Mouse (Mus musculus) hindbrain, embryonic 12.5 days (tissue): ENCODE data around the gene Nyap2. TPM values are rescaled to one million over a fixed set of nuclear protein-coding genes. Genes with fewer than 3 reads are reported as not detected.
"Not testable (repeated sequence)": the region's sequence is repeated elsewhere in the genome, so short reads cannot be mapped to it uniquely, and the experiment has no call there.

Experiments used
- ATAC-seq: fragments of 200-750 bp; cut with Nextera tagmentation; 2 replicates; pipeline ENCODE4 v1.8.0; 2017; ENCODE audit warnings: moderate TSS enrichment; ENCODE audit not compliant: low FRiP score
- H3K27ac ChIP-seq: fragments of 300-500 bp; sonication (generic); 2 replicates; pipeline ENCODE4 v1.5.1; 2016; ENCODE audit warnings: mild to moderate bottlenecking
- H3K27me3 ChIP-seq: fragments of 300-500 bp; sonication (generic); 2 replicates; pipeline ENCODE4 v1.6.1; 2016; ENCODE audit warnings: mild to moderate bottlenecking
- H3K36me3 ChIP-seq: fragments of 300-500 bp; sonication (generic); 2 replicates; pipeline ENCODE4 v1.6.1; 2016; ENCODE audit warnings: mild to moderate bottlenecking
- H3K4me1 ChIP-seq: fragments of 300-500 bp; sonication (generic); 2 replicates; pipeline ENCODE4 v1.6.1; 2016
- H3K4me2 ChIP-seq: fragments of 300-500 bp; sonication (generic); replicated peaks from 2 replicates; pipeline ENCODE4 v1.6.1; 2016; ENCODE audit warnings: mild to moderate bottlenecking
- H3K4me3 ChIP-seq: fragments of 300-500 bp; sonication (generic); 2 replicates; pipeline ENCODE4 v1.5.1; 2016; ENCODE audit warnings: mild to moderate bottlenecking
- H3K9ac ChIP-seq: fragments of 300-500 bp; sonication (generic); 2 replicates; pipeline ENCODE4 v1.6.1; 2016; ENCODE audit warnings: mild to moderate bottlenecking, moderate library complexity
- H3K9me3 ChIP-seq: fragments of 300-500 bp; sonication (generic); replicated peaks from 2 replicates; pipeline ENCODE4 v1.6.1; 2016; ENCODE audit warnings: mild to moderate bottlenecking
- WGBS: fragments of 180-500 bp; shearing (Covaris S2); methylation state at CpG from one replicate; pipeline ENCODE4 v1.1.7; 2016; 5-methylcytosine and 5-hydroxymethylcytosine counted together
- polyA plus RNA-seq: library from polyadenylated mRNA; unstranded; fragments of >200 nt; fragmentation: Nextera tagmentation; extraction: Ambion mirVana; gene quantifications from 2 replicates; pipeline ENCODE4 v1.2.1, GENCODE M21; 2016

The Nyap2 gene
- polyA plus RNA-seq, 1 experiment from 2014 or later: 5.3 TPM

DNA sequence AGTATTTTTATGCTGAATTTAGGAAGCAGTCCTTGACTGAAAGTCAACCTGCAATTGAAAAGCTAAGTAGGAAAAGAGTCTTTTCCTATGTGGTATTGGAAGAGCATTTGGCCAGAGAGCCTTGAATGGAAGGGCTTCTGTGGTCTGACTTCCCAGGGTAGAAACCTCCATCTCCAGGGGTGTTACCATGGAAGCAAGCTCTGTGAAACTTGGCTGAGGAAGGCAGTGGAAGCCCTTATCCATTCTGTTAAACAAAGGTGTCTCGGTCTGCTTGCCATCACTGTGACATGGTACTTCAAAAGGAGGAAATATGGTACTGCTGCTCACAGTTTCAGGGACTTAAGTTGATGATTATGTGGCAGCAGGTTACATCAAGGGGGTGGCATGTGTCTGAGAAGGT lies 143.0 kb downstream of the Nyap2 start:
- no peak for ATAC-seq
- H3K9me3 ChIP-seq: no peaks in the 10 kb centered on the region
- H3K4me2 ChIP-seq: no peak overlapping the region
- H3K9ac ChIP-seq: no peak overlapping the region
- WGBS: 32% methylated on average over 1 of the region's 1 CpGs
- no peak overlapping the region for H3K4me3 ChIP-seq
- H3K4me1 ChIP-seq: no peaks in the 10 kb centered on the region
- no peak overlapping the region for H3K27ac ChIP-seq
- H3K36me3 ChIP-seq: no peaks in the 10 kb centered on the region
- H3K27me3 ChIP-seq: no peaks in the 10 kb centered on the region

DNA sequence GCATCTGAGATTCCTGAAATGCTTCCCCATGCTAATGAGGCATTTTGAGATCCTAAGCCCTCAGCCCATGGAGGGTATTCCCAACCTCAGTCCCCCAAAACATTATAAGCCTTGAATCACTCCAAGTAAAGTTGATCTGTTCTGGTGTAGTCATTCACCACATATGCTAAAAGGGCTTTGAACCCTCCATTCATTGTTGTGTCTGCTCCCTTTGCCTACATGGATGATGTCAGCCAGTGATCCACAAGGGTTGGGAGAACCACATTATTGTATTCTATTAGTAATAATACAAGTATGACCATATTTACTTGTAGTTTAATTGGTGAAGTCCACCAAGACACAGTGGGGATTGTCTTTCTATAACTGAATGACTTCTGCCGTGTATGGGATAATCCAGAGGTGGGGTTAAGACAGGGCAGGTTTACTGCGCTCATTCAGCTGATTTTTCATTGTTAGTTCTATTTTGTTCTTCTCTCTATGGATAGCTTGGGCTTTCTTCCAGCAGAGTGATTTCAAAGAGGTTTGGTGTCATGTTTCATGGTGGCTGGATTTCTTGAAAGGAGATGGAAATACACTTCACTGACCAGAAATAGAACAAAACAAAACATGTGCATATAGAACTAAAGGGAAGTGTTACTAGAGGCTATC lies 155.1 kb downstream of the Nyap2 start:
- no peaks in the 10 kb centered on the region for H3K36me3 ChIP-seq
- H3K9me3 ChIP-seq: no peaks in the 10 kb centered on the region
- H3K4me2 ChIP-seq: no peak overlapping the region
- H3K27ac ChIP-seq: no peak overlapping the region
- WGBS: 17% methylated on average over 2 of the region's 2 CpGs
- H3K4me1 ChIP-seq: 0 out of 2 replicates have a peak, but pooled peaks cover 4% of the 10 kb centered on the region
- H3K9ac ChIP-seq: no peak overlapping the region
- peak; percentile 67; the same call in 1 of the 2 replicates for ATAC-seq
- no peak overlapping the region for H3K4me3 ChIP-seq
- H3K27me3 ChIP-seq: no peaks in the 10 kb centered on the region

DNA sequence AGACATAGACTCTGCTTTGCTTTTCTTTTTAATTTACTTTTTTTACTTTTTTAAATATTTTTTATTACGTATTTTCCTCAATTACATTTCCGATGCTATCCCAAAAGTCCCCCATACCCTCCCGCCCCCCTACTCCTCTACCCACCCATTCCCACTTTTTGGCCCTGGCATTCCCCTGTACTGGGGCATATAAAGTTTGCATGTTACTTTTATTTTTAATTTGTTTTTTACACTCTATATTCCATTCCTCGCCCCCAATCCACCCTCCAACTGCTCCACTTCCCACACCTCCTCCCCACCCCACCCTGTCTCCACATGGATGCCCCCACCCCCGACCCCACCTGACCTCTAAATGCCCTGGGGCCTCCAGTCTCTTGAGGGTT lies 155.6 kb downstream of the Nyap2 start:
- not testable (repeated sequence) for H3K4me2 ChIP-seq, H3K4me1 ChIP-seq, H3K9ac ChIP-seq, H3K27me3 ChIP-seq, H3K4me3 ChIP-seq, H3K9me3 ChIP-seq, H3K36me3 ChIP-seq, H3K27ac ChIP-seq
- WGBS: 37% methylated on average over 5 of the region's 5 CpGs
- ATAC-seq: 0 out of 2 replicates have a peak, but pooled peaks have one; percentile 40

DNA sequence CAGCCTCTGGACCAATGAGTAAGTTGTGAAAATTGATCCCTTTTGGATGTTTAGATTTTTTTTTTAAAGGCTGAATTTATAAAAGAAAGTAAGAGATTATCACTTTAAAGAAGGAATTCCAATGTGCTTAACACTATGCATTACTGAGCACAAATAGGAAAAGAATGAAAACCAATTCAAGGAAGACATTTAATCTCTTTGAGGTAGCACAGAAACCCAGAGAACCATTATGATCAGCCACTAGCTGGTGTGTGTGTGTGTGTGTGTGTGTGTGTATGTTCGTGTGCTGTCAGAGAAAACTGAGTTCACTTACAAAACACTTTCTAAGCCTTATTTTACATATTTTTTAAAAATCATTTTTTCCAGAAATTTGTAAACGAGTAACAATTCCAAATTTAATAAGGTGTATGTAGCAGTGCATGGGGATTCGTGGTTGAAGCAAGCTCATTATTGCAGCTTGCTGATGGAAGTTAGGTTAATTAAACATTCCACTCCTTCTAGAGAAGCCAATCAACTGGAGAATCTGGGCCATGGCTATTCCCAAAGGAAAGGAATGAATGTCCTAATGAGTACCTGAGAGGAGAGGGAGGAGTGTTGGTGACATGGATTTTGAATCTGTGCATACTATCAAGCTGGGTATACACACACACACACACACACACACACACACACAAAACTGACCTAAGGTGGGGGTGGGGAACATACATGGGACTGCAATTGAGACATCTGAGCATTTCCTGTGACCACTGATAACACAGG lies 171.9 kb downstream of the Nyap2 start:
- Histone ChIP-seq H3K36me3 (no peaks in the 10 kb centered on the region), H3K9me3 (no peaks in the 10 kb centered on the region), H3K9ac (no peak overlapping the region), H3K4me1 (no peaks in the 10 kb centered on the region), H3K27ac (no peak overlapping the region), H3K4me3 (no peak overlapping the region), H3K27me3 (no peaks in the 10 kb centered on the region), H3K4me2 (no peak overlapping the region)
- 69% methylated on average over 3 of the region's 3 CpGs for WGBS
- ATAC-seq: peak; percentile 54; the same call in 1 of the 2 replicates

DNA sequence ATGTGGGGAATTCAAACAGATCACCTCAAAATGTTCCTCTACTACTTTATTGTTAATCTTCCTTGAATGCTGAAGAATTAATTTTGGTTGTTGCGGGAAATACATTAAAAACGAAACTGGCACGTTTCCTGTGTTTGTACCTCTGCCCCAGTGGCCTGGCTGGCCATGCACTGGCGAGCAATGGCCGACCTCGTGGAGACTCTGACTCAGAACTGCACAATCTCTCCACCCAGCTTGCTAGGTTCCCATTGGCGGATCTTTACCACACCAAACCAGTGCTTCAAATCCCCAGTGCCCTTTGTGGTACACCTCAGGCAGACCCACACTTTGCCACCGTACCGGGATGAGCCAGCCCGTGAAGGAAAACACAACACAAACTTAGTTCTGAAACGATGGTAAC lies 173.3 kb downstream of the Nyap2 start:
- no peaks in the 10 kb centered on the region for H3K27me3 ChIP-seq
- H3K36me3 ChIP-seq: no peaks in the 10 kb centered on the region
- H3K4me2 ChIP-seq: no peak overlapping the region
- no peaks in the 10 kb centered on the region for H3K9me3 ChIP-seq
- H3K27ac ChIP-seq: no peak overlapping the region
- no peak for ATAC-seq
- H3K4me1 ChIP-seq: no peaks in the 10 kb centered on the region
- no peak overlapping the region for H3K4me3 ChIP-seq
- no peak overlapping the region for H3K9ac ChIP-seq
- 91% methylated on average over 11 of the region's 11 CpGs for WGBS

DNA sequence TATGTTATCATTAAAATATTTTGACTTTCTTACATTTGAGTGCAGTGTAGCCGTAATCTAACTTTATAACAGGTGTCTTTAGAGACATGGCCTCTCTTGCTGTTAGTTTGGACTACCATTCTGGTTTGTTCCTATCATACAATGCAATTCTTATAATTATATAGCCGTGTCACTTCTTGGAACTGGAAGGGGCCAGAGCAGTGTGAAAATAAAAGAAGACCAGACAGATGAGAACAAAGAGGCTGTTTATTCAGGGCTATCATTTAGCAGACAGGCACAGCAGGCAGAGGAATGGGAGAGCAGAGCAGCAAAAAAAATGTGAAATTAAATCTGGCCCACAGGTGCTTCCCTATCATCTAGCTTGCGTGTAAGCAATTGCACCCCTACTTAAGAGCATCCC lies 189.7 kb downstream of the Nyap2 start:
- Histone ChIP-seq H3K9me3 (no peaks in the 10 kb centered on the region), H3K9ac (no peak overlapping the region), H3K4me2 (no peak overlapping the region), H3K36me3 (no peaks in the 10 kb centered on the region), H3K27me3 (no peaks in the 10 kb centered on the region), H3K27ac (no peak overlapping the region), H3K4me1 (peaks cover 10% of the 10 kb centered on the region), H3K4me3 (no peak overlapping the region)
- 0 out of 2 replicates have a peak, but pooled peaks have one; percentile 52 for ATAC-seq
- 42% methylated on average over 3 of the region's 3 CpGs for WGBS

DNA sequence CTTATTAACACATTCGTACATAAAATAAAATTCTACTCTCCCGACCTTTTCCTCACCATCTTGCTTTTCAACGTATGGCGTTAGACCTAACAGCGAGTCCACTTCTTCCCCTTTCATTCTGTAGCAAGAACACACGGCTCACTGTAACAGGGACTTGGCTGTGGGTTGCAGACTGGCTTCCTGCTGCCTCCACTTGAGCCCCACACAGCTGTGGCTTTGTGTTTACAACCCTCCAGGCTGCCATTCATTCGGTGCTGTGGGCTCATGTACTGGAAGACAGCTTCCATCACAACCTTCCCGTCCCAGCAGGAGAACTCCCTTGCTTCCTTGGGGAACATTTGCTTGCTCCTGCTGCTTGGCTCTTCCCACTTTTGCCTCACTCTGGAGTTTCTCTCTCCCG lies 204.2 kb downstream of the Nyap2 start:
- no peak for ATAC-seq
- Histone ChIP-seq H3K9ac (no peak overlapping the region), H3K4me2 (no peak overlapping the region), H3K9me3 (no peaks in the 10 kb centered on the region), H3K4me1 (no peaks in the 10 kb centered on the region), H3K4me3 (no peak overlapping the region), H3K27ac (no peak overlapping the region), H3K36me3 (no peaks in the 10 kb centered on the region), H3K27me3 (no peaks in the 10 kb centered on the region)
- WGBS: 47% methylated on average over 9 of the region's 9 CpGs

DNA sequence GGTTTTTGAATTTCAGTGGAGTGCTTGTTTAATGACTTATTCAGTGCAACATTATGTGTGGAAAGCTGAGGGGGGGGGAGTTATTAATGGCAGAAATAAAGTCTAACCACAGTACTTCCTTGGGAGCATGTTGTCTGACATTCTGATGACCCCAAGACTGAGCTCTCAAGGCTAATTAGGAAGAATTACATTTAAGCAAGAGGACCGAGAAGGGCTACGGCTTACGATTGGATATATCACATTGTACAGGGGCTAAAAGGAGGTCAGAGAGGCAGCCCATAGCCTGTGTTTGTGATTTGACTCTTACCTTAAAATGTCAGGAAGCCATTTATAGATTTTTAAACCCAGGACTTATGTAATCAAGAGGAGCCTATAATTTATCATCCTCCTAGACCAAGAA lies 208.9 kb downstream of the Nyap2 start:
- Histone ChIP-seq H3K9ac (no peak overlapping the region), H3K4me1 (no peaks in the 10 kb centered on the region), H3K27ac (no peak overlapping the region), H3K36me3 (no peaks in the 10 kb centered on the region), H3K27me3 (no peaks in the 10 kb centered on the region), H3K4me3 (no peak overlapping the region), H3K9me3 (no peaks in the 10 kb centered on the region), H3K4me2 (no peak overlapping the region)
- ATAC-seq: no peak
- WGBS: 70% methylated on average over 3 of the region's 3 CpGs

DNA sequence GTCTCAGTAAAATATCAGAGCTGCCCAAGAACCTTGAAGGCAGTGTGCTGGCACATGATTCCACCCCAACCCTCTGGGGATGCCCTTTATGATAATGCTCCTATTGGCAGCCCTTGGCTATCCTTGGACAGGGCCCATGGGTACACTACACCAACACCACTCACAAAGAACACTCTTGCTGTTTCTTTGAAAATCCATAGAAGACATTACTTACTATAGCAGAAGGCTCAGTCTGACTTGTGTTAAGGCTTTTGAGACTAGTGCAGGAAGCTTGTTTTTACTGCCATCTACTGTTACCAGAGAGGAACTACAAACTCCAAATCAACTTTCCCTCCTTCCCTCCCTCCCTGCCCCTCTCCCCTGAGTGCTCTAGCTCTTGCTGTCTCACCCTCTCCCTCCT lies 210.3 kb downstream of the Nyap2 start:
- no peak overlapping the region for H3K9ac ChIP-seq
- H3K27ac ChIP-seq: no peak overlapping the region
- no peaks in the 10 kb centered on the region for H3K4me1 ChIP-seq
- H3K4me3 ChIP-seq: no peak overlapping the region
- H3K4me2 ChIP-seq: no peak overlapping the region
- ATAC-seq: peak; percentile 81
- H3K9me3 ChIP-seq: no peaks in the 10 kb centered on the region
- no peaks in the 10 kb centered on the region for H3K36me3 ChIP-seq
- H3K27me3 ChIP-seq: no peaks in the 10 kb centered on the region

DNA sequence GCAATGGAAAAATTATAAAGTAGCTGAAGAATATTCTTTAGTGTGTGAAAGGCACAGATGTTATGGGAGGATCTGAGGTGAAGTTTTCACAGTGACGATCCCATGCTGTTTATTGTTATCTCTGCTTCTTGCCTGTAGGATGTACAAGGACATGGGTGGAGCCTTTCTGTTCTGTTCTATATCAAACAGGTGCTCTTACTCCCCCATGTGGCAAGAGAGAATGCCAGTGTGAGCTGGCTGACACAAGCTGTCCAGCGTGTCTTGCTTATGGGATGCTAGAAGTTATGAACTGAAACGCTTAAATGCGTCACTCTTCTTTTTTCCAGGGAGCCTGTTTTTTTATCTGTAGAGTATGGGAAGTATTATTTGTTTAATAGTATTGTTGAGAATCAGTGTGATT lies 224.0 kb downstream of the Nyap2 start:
- no peak overlapping the region for H3K4me3 ChIP-seq
- H3K9me3 ChIP-seq: no peaks in the 10 kb centered on the region
- 63% methylated on average over 4 of the region's 4 CpGs for WGBS
- H3K4me2 ChIP-seq: no peak overlapping the region
- no peak for ATAC-seq
- no peak overlapping the region for H3K9ac ChIP-seq
- H3K4me1 ChIP-seq: no peaks in the 10 kb centered on the region
- no peaks in the 10 kb centered on the region for H3K27me3 ChIP-seq
- H3K36me3 ChIP-seq: no peaks in the 10 kb centered on the region
- no peak overlapping the region for H3K27ac ChIP-seq

DNA sequence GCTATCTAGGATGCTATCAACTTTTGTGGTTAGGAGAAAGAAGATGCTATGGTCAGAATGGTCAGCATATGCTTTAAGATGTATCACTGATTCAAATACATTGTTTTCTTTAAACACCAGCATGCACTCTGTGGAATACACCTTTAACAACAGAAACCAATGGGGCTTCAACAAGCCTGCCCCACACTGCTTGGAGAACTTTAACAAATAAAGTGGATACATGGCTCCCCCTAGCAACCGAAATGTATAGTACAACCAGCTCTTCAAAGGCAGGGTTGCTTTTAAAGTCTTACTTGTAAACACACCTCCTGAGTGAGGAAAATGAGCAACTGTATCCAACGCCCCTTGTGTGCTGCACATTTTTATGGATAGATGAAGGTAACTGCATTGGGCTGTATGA lies 224.9 kb downstream of the Nyap2 start:
- H3K4me1 ChIP-seq: no peaks in the 10 kb centered on the region
- no peaks in the 10 kb centered on the region for H3K9me3 ChIP-seq
- 10% methylated on average over 2 of the region's 2 CpGs for WGBS
- H3K9ac ChIP-seq: no peak overlapping the region
- no peaks in the 10 kb centered on the region for H3K27me3 ChIP-seq
- ATAC-seq: no peak
- no peaks in the 10 kb centered on the region for H3K36me3 ChIP-seq
- no peak overlapping the region for H3K4me3 ChIP-seq
- H3K27ac ChIP-seq: no peak overlapping the region
- no peak overlapping the region for H3K4me2 ChIP-seq

DNA sequence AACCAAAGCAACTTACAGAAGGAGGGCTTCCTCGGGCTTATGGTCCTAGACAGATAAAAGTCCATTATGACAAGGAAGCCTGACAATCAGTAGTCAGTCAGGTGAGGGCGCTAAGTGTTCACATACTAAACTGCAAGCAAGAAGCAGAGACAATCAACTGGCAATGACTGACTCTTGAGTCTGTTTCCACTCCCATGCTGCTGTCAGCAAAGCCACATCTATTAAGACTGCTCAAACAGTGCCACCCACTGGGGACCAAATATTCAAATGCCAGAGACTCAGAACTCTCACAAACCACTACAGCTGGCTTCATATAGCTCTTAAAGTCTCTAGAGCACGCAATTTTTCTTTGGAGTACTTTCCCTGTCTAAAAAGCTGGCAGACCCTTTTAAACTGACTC lies 226.6 kb downstream of the Nyap2 start:
- Histone ChIP-seq H3K27me3 (no peaks in the 10 kb centered on the region), H3K36me3 (no peaks in the 10 kb centered on the region), H3K4me3 (no peak overlapping the region), H3K9me3 (no peaks in the 10 kb centered on the region), H3K9ac (no peak overlapping the region), H3K4me2 (no peak overlapping the region), H3K27ac (no peak overlapping the region), H3K4me1 (no peaks in the 10 kb centered on the region)
- WGBS: 62% methylated on average over 3 of the region's 3 CpGs
- ATAC-seq: no peak

DNA sequence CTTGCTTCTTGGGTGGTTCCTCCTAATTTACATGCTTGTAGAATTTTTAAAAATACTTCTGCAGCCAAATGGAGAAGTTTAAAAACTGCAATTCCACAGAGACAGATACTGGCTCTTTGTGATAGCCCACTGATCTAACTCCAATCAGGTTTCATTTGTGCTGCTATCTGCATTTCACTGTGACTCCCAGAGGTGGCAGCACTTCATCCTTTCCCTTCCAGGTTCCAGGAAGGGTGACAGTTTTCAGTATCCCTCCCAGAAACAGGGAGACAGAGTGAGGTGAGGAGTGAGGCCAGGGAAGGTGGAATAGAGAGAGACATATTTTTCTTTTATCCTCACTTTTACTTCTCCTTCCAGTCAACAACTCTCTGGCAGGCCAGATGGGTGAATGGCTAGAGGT lies 230.7 kb downstream of the Nyap2 start:
- no peaks in the 10 kb centered on the region for H3K9me3 ChIP-seq
- H3K4me1 ChIP-seq: no peaks in the 10 kb centered on the region
- H3K4me3 ChIP-seq: no peak overlapping the region
- no peaks in the 10 kb centered on the region for H3K27me3 ChIP-seq
- ATAC-seq: no peak
- H3K4me2 ChIP-seq: no peak overlapping the region
- H3K36me3 ChIP-seq: no peaks in the 10 kb centered on the region
- H3K27ac ChIP-seq: no peak overlapping the region
- H3K9ac ChIP-seq: no peak overlapping the region
